Mouse (Mus musculus): ENCODE results near the gene Snrpf. TPM values are rescaled to one million over a fixed set of nuclear protein-coding genes. Genes with fewer than 3 reads are reported as not detected.

Snrpf gene
- polyA plus RNA-seq, 1 experiment = 37.7 TPM

GRCm38 (mm10) chr10:93540431-93541210 lies 48.9 kb downstream of the Snrpf start, which contains the start of gene Ccdc38:
Ccdc38 (plus strand) TSS chr10:93540632.
- H3K27ac ChIP-seq (ENCODE audit: insufficient read depth, low read length) = no peak within 1 kb of the TSS
- TF ChIP-seq POLR2A (IDR thresholded peaks at IDR 0.05; ENCODE audit: low read depth, low read length) = no peak
- no peak for TF ChIP-seq CTCF (IDR thresholded peaks at IDR 0.05; ENCODE audit: borderline replicate concordance, insufficient read depth, low read length)
- peaks cover 5% of the 10 kb centered on the region for H3K4me1 ChIP-seq (ENCODE audit: control insufficient read depth, insufficient read depth, low read length)
- peak within 1 kb of the TSS; percentile 32 for H3K4me3 ChIP-seq (ENCODE audit: insufficient read depth, low read length)

GRCm38 (mm10) chr10:93539775-93540430 lies 49.6 kb downstream of the Snrpf start, which contains the start of gene Amdhd1:
Amdhd1 (minus strand) TSS chr10:93540033.
- Histone ChIP-seq H3K4me1 (ENCODE audit: control insufficient read depth, insufficient read depth, low read length) (peaks cover 5% of the 10 kb centered on the region), H3K4me3 (ENCODE audit: insufficient read depth, low read length) (peak within 1 kb of the TSS; percentile 32), H3K27ac (ENCODE audit: insufficient read depth, low read length) (no peak within 1 kb of the TSS)
- TF ChIP-seq POLR2A (IDR thresholded peaks at IDR 0.05; ENCODE audit: low read depth, low read length) (no peak; the same call in 1 of the 2 replicates), CTCF (IDR thresholded peaks at IDR 0.05; ENCODE audit: borderline replicate concordance, insufficient read depth, low read length) (peak; percentile 82)

GRCm38 (mm10) chr10:93538818-93539217 lies 50.7 kb downstream of the Snrpf start:
- Histone ChIP-seq H3K27ac (ENCODE audit: insufficient read depth, low read length) (no peak overlapping the region), H3K4me3 (ENCODE audit: insufficient read depth, low read length) (no peak overlapping the region), H3K4me1 (ENCODE audit: control insufficient read depth, insufficient read depth, low read length) (peaks cover 5% of the 10 kb centered on the region)
- TF ChIP-seq POLR2A (IDR thresholded peaks at IDR 0.05; ENCODE audit: low read depth, low read length) = no peak

- Histone ChIP-seq H3K27ac (ENCODE audit: insufficient read depth, low read length) (no peak overlapping the region), H3K4me1 (ENCODE audit: control insufficient read depth, insufficient read depth, low read length) (peaks cover 5% of the 10 kb centered on the region), H3K4me3 (ENCODE audit: insufficient read depth, low read length) (no peak overlapping the region)
- no peak for TF ChIP-seq CTCF (IDR thresholded peaks at IDR 0.05; ENCODE audit: borderline replicate concordance, insufficient read depth, low read length)
- no peak for TF ChIP-seq POLR2A (IDR thresholded peaks at IDR 0.05; ENCODE audit: low read depth, low read length)
Measured at GRCm38 (mm10) chr10:93538287-93538686, 51.2 kb downstream of the Snrpf start.

Other genes starting within 250 kb of the Snrpf start
- gene Lta4h, start 136.3 kb downstream of the Snrpf start, polyA plus RNA-seq (2011; ENCODE audit: insufficient read length, low read depth, missing spikeins) = 92.9 and 98.9 TPM in 2 replicates
- gene Hal, start 100.9 kb downstream of the Snrpf start, polyA plus RNA-seq (2011; ENCODE audit: insufficient read length, low read depth, missing spikeins) = 0.35 TPM in 1 of 2 replicates, not detected in the other
- not detected in 2 replicates for gene Amdhd1, start 49.7 kb downstream of the Snrpf start, polyA plus RNA-seq (2011; ENCODE audit: insufficient read length, low read depth, missing spikeins)
- gene Ccdc38, start 49.1 kb downstream of the Snrpf start, polyA plus RNA-seq (2011; ENCODE audit: insufficient read length, low read depth, missing spikeins) = 0.13 and 0.28 TPM in 2 replicates
- gene Ntn4, start 51.0 kb upstream of the Snrpf start, polyA plus RNA-seq (2011; ENCODE audit: insufficient read length, low read depth, missing spikeins) = 18.6 and 39.8 TPM in 2 replicates
- gene Usp44, start 241.8 kb upstream of the Snrpf start, polyA plus RNA-seq (2011; ENCODE audit: insufficient read length, low read depth, missing spikeins) = 0.26 TPM in 1 of 2 replicates, not detected in the other

Measured in embryonic fibroblast, embryonic 13.5 days (primary cell).